Mouse (Mus musculus): ENCODE measurements around the gene Zfp865.

DNA sequence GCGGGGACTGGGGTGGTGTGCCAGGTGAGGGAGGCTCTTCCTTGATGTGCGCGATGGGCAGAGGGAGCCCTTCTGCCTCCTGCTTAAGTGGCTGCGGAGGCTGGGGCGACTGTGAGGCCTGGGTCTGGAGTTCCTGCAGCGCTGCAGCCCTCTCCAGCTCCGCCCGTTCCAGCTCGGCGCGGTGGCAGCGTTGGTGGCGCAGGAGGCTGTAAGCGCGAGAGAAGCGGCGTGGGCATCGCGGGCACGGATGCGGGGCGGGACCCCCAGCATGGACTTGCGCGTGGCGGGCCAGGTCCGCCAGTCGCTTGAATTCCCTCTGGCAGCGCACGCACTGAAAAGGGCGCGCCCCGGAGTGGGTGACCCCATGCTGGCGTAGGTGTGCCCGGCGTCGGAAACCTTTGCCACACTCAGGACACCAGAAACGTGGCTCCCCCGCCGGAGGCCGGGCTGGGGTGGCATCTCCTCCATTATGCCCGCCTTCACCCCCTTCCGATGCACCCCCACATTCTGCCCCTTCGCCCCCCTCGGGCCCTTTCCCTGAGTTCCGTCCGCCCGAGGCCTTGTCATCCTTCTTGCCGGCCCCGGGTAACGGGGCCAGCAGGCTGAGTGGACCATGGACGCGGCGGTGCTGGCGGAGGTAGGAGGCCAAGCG, 26.7 kb upstream of the Zfp865 start:
- TF ChIP-seq TBP (conservative IDR thresholded peaks at IDR 0.05; ENCODE audit: low read depth, low read length): no peak
- TF ChIP-seq EP300 (IDR thresholded peaks at IDR 0.05; ENCODE audit: low read length): no peak
- no peak for TF ChIP-seq SIN3A (IDR thresholded peaks at IDR 0.05; ENCODE audit: low read length)
- TF ChIP-seq USF2 (conservative IDR thresholded peaks at IDR 0.05; ENCODE audit: low read depth, low read length): no peak
- TF ChIP-seq POLR2A (IDR thresholded peaks at IDR 0.05; ENCODE audit: low read depth, low read length): no peak
- no peak for TF ChIP-seq POLR2AphosphoS2 (IDR thresholded peaks at IDR 0.05; ENCODE audit: low read depth, low read length)
- TF ChIP-seq GABPA (IDR thresholded peaks at IDR 0.05; ENCODE audit: insufficient replicate concordance, low read depth, low read length): no peak
- no peak for TF ChIP-seq MAX (IDR thresholded peaks at IDR 0.05; ENCODE audit: low read length)
- no peak for TF ChIP-seq NELFE (IDR thresholded peaks at IDR 0.05; ENCODE audit: low read depth, low read length)
- TF ChIP-seq PAX5 (IDR thresholded peaks at IDR 0.05; ENCODE audit: low read length): no peak
- no peak for TF ChIP-seq CTCF (conservative IDR thresholded peaks at IDR 0.05 in 1 of 2, IDR thresholded peaks at IDR 0.05 in 1 of 2; ENCODE audit: low read depth in 2 of 2, low read length in 2 of 2)
